Mouse (Mus musculus) frontal cortex, postnatal 14 days (tissue): Measurements from ENCODE around the gene Olfr8.
"Not testable (repeated sequence)": the region's sequence is repeated elsewhere in the genome, so short reads cannot be mapped to it uniquely, and the experiment has no call there.

Experiments used
- DNase-seq, 2 experiments: peaks; one replicate each; pipeline ENCODE4 v3.0.0; 2022; ENCODE audit warnings: low spot score in 2 of 2

Olfr8 gene

DNA sequence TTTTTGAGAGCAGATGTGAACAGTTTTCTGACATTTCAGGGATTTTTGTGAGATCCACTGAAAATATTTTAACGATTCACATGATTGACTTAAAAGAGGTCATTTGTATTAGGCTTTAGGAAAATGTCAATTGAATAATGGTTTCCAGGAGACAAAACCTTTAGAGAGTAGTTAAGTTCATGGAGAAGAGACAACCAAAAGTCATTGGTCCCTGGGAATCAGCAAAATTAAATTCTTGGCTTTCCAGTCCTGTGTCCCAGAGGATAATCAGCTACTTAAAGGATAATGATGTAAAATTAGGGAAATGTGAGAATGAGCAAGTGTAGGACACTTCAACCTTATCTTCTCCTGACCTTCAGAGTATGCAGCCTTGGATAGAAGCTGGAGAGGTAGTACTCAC, at the start of gene Olfr8:
Gene Olfr8, plus strand, starts transcription at position 301 of the 400 bp plus-strand sequence.
- not testable (repeated sequence) for DNase-seq

DNA sequence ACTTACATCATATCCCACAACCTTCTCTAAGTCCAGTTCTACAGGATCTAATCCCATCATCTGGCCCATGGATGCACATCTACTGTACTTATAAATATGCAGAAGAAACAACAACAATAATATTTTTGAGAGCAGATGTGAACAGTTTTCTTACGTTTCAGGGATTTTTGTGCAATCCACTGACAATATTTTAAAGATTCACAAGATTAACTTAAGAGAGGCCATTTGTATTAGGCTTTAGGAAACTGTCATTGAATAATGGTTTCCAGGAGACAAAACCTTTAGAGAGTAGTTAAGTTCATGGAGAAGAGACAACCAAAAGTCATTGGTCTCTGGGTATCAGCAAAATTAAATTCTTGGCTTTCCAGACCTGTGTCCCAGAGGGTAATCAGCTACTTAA, 37.6 kb upstream of the Olfr8 start, which contains the start of gene Olfr1354:
Gene Olfr1354, plus strand, starts transcription at position 301 of the 400 bp plus-strand sequence.
- not testable (repeated sequence) for DNase-seq

DNA sequence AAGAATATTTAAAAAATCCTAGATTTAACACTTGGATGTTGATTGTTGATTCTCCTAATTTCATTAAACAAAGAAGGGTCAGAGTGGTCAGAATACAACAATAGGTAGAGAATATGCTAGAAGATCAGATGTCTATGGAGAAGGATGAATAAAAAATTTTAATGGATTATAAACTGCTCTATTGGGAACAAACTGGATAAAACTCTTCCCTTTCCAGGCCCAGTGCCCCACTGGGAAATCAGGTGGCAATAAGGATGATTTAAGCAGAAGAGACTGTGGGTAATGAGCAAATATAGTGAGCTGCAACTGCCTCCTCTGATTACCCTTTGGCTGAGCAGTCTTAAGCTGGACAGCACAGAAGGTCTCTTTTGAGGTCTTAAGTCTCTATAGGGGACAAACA, 12.6 kb downstream of the Olfr8 start, which contains the start of gene Olfr1353:
Gene Olfr1353, plus strand, starts transcription at position 301 of the 400 bp plus-strand sequence.
- not testable (repeated sequence) for DNase-seq

DNA sequence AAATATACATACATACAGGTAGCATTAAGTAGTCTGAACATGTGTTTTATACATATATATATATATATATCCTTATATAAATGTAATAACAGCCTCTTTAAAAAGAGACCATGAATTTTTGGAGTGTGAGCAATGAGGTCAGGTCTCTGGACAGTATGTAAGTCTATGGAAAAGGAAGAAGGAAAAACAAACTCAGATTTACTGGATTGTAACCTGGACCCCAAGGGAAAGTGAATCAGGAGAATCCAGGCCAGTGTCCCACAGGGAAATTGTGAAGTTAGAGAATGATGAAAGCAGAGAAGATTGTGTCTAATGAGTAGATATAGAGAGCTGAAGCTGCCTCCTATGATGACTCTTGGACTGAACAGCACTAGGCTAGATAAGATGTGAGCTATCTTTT, 30.3 kb downstream of the Olfr8 start, which contains the start of gene Olfr1352:
Gene Olfr1352, plus strand, starts transcription at position 301 of the 400 bp plus-strand sequence.
- no peak for DNase-seq
